Mouse (Mus musculus): ENCODE data around the gene Efcab11. TPM values are rescaled to one million over a fixed set of nuclear protein-coding genes. Genes with fewer than 3 reads are reported as not detected.

The Efcab11 gene
- total and polyA plus RNA-seq, 3 experiments = 2.5 to 3.5 TPM; not detected in 1

GRCm38 (mm10) chr12:99793465-99794157 is 90.6 kb downstream of the Efcab11 start:
- Histone ChIP-seq H3K4me3 (ENCODE audit: control insufficient read depth in 1 of 2, insufficient read depth in 1 of 2, low read depth in 2 of 2, low read length in 2 of 2) (no peak overlapping the region), H3K9me3 (replicated peaks; ENCODE audit: insufficient read depth, low read length) (no peaks in the 10 kb centered on the region), H3K4me1 (ENCODE audit: control insufficient read depth in 1 of 2, insufficient read depth in 2 of 2, low read length in 2 of 2) (no peaks in the 10 kb centered on the region), H3K27ac (ENCODE audit: control insufficient read depth, low read depth, low read length) (no peak overlapping the region), H3K36me3 (ENCODE audit: control insufficient read depth in 1 of 2, insufficient read depth in 2 of 2, low read length in 2 of 2) (no peaks in the 10 kb centered on the region), H3K9ac (ENCODE audit: control insufficient read depth, low read depth, low read length, poor library complexity, severe bottlenecking) (no peak overlapping the region), H3K79me2 (ENCODE audit: control insufficient read depth, insufficient read depth, low read length, poor library complexity) (no peaks in the 10 kb centered on the region), H3K27me3 (ENCODE audit: control insufficient read depth in 1 of 2, insufficient read depth in 2 of 2, low read length in 2 of 2) (no peaks in the 10 kb centered on the region)
- TF ChIP-seq BHLHE40 (IDR thresholded peaks at IDR 0.05; ENCODE audit: borderline replicate concordance, low read depth, low read length) (no peak), EP300 (IDR thresholded peaks at IDR 0.05; ENCODE audit: low read depth in 1 of 2, low read length in 2 of 2) (no peak), ZC3H11A (IDR thresholded peaks at IDR 0.05; ENCODE audit: low read depth, low read length) (no peak), MYC (IDR thresholded peaks at IDR 0.05; ENCODE audit: low read depth, low read length) (no peak), JUND (IDR thresholded peaks at IDR 0.05; ENCODE audit: low read depth, low read length) (no peak), ETS1 (IDR thresholded peaks at IDR 0.05; ENCODE audit: low read depth, low read length) (no peak), MAX (IDR thresholded peaks at IDR 0.05; ENCODE audit: low read length) (no peak), HCFC1 (IDR thresholded peaks at IDR 0.05; ENCODE audit: low read depth, low read length) (no peak), ZKSCAN1 (IDR thresholded peaks at IDR 0.05; ENCODE audit: low read depth, low read length) (no peak), SMC3 (IDR thresholded peaks at IDR 0.05; ENCODE audit: low read depth, low read length) (no peak), POLR2AphosphoS2 (IDR thresholded peaks at IDR 0.05; ENCODE audit: low read length) (no peak), KAT2A (conservative IDR thresholded peaks at IDR 0.05; ENCODE audit: low read depth, low read length) (no peak), MXI1 (IDR thresholded peaks at IDR 0.05; ENCODE audit: low read depth, low read length) (no peak), GABPA (IDR thresholded peaks at IDR 0.05; ENCODE audit: low read depth, low read length) (no peak), RAD21 (IDR thresholded peaks at IDR 0.05; ENCODE audit: low read depth, low read length) (no peak), TBP (IDR thresholded peaks at IDR 0.05; ENCODE audit: low read depth, low read length) (no peak)
- DNase-seq (ENCODE audit: low read depth, low spot score) = no peak

GRCm38 (mm10) chr12:99789283-99789960 is 94.8 kb downstream of the Efcab11 start:
- no peaks in the 10 kb centered on the region for H3K79me2 ChIP-seq (ENCODE audit: control insufficient read depth, insufficient read depth, low read length, poor library complexity)
- TF ChIP-seq CHD1 (IDR thresholded peaks at IDR 0.05; ENCODE audit: low read depth, low read length) (no peak), USF2 (IDR thresholded peaks at IDR 0.05; ENCODE audit: borderline replicate concordance in 1 of 2, insufficient read depth in 1 of 2, low read depth in 1 of 2, low read length in 2 of 2) (no peak), TBP (IDR thresholded peaks at IDR 0.05; ENCODE audit: low read depth, low read length) (0 out of 2 replicates have a peak, but pooled peaks have one; percentile 14)
- H3K4me3 ChIP-seq (ENCODE audit: control insufficient read depth in 1 of 2, insufficient read depth in 1 of 2, low read depth in 2 of 2, low read length in 2 of 2) = no peak overlapping the region
- H3K9ac ChIP-seq (ENCODE audit: control insufficient read depth, low read depth, low read length, poor library complexity, severe bottlenecking) = no peak overlapping the region
- H3K36me3 ChIP-seq (ENCODE audit: control insufficient read depth in 1 of 2, insufficient read depth in 2 of 2, low read length in 2 of 2) = no peaks in the 10 kb centered on the region
- H3K9me3 ChIP-seq (replicated peaks; ENCODE audit: insufficient read depth, low read length) = no peaks in the 10 kb centered on the region
- H3K27ac ChIP-seq (ENCODE audit: control insufficient read depth, low read depth, low read length) = no peak overlapping the region
- DNase-seq (ENCODE audit: low read depth, low spot score) = peak; percentile 50
- no peaks in the 10 kb centered on the region for H3K27me3 ChIP-seq (ENCODE audit: control insufficient read depth in 1 of 2, insufficient read depth in 2 of 2, low read length in 2 of 2)
- H3K4me1 ChIP-seq (ENCODE audit: control insufficient read depth in 1 of 2, insufficient read depth in 2 of 2, low read length in 2 of 2) = no peaks in the 10 kb centered on the region
